Mouse (Mus musculus): ENCODE measurements around the gene Pik3r2. TPM values are rescaled to one million over a fixed set of nuclear protein-coding genes. Genes with fewer than 3 reads are reported as not detected.
A peak's percentile ranks its signal among the peaks of the same experiment; 100 is the strongest.

The Pik3r2 gene
- total RNA-seq, 2 experiments from 2014 or later: 23.0 to 27.9 TPM

- intact Hi-C loops (cut with DNase I; ENCODE audit: low total_unique reads): no loop called here
- no peak for DNase-seq
These were observed 10.0 kb upstream of the Pik3r2 start for GRCm38 (mm10) chr8:70786291-70787050.

- no peak for DNase-seq
- intact Hi-C loops (cut with DNase I; ENCODE audit: low total_unique reads): no loop called here
These were observed 3.6 kb upstream of the Pik3r2 start for GRCm38 (mm10) chr8:70780093-70780492.

GRCm38 (mm10) chr8:70775851-70776495, 540 bp downstream of the Pik3r2 start:
- no peak for DNase-seq

GRCm38 (mm10) chr8:70775227-70775626, 1.3 kb downstream of the Pik3r2 start:
- intact Hi-C loops (cut with DNase I; ENCODE audit: low total_unique reads): no loop called here
- DNase-seq: no peak

More at GRCm38 (mm10) chr8:70775851-70776495, 540 bp downstream of the Pik3r2 start:
- intact Hi-C loops (cut with DNase I; ENCODE audit: low total_unique reads): no loop called here

GRCm38 (mm10) chr8:70774740-70775139, 1.8 kb downstream of the Pik3r2 start:
- DNase-seq: no peak
- intact Hi-C loops (cut with DNase I; ENCODE audit: low total_unique reads): loop anchor here (5.0 kb wide), 1 partner anchor 33 kb away; the partner anchor contains the start of genes Il12rb1 and Mast3

GRCm38 (mm10) chr8:70773833-70774232, 2.7 kb downstream of the Pik3r2 start:
- intact Hi-C loops (cut with DNase I; ENCODE audit: low total_unique reads): loop anchor here (5.0 kb wide), 1 partner anchor 33 kb away; the partner anchor contains the start of genes Il12rb1 and Mast3
- DNase-seq: peak; percentile 95

GRCm38 (mm10) chr8:70773410-70773809, 3.1 kb downstream of the Pik3r2 start:
- DNase-seq: no peak
- intact Hi-C loops (cut with DNase I; ENCODE audit: low total_unique reads): loop anchor here (5.0 kb wide), 1 partner anchor 34 kb away; the partner anchor contains the start of genes Il12rb1 and Mast3

- intact Hi-C loops (cut with DNase I; ENCODE audit: low total_unique reads): loop anchor here (5.0 kb wide), 1 partner anchor 34 kb away; the partner anchor contains the start of genes Il12rb1 and Mast3
- no peak for DNase-seq
These were observed 3.6 kb downstream of the Pik3r2 start for GRCm38 (mm10) chr8:70772890-70773289.

- intact Hi-C loops (cut with DNase I; ENCODE audit: low total_unique reads): loop anchor here (5.0 kb wide), 1 partner anchor 35 kb away; the partner anchor contains the start of genes Il12rb1 and Mast3
- no peak for DNase-seq
These were observed 4.4 kb downstream of the Pik3r2 start for GRCm38 (mm10) chr8:70772075-70772474.

GRCm38 (mm10) chr8:70771217-70771616, 5.3 kb downstream of the Pik3r2 start:
- intact Hi-C loops (cut with DNase I; ENCODE audit: low total_unique reads): loop anchor here (5.0 kb wide), 1 partner anchor 36 kb away; the partner anchor contains the start of genes Il12rb1 and Mast3
- DNase-seq: no peak

GRCm38 (mm10) chr8:70770748-70771147, 5.8 kb downstream of the Pik3r2 start:
- no peak for DNase-seq
- intact Hi-C loops (cut with DNase I; ENCODE audit: low total_unique reads): loop anchor here (5.0 kb wide), 1 partner anchor 37 kb away; the partner anchor contains the start of genes Il12rb1 and Mast3

- intact Hi-C loops (cut with DNase I; ENCODE audit: low total_unique reads): loop anchor here (5.0 kb wide), 2 partner anchors 37 to 43 kb away; partner anchors contain the start of genes Il12rb1 and Mast3
These were observed 6.7 kb downstream of the Pik3r2 start for GRCm38 (mm10) chr8:70769858-70770257.

GRCm38 (mm10) chr8:70769359-70769758, 7.2 kb downstream of the Pik3r2 start:
- intact Hi-C loops (cut with DNase I; ENCODE audit: low total_unique reads): loop anchor here (5.0 kb wide), 1 partner anchor 42 kb away; no protein-coding TSS in a partner anchor
- peak; percentile 95 for DNase-seq

More at GRCm38 (mm10) chr8:70769858-70770257, 6.7 kb downstream of the Pik3r2 start:
- no peak for DNase-seq

- intact Hi-C loops (cut with DNase I; ENCODE audit: low total_unique reads): loop anchor here (5.0 kb wide), 1 partner anchor 42 kb away; no protein-coding TSS in a partner anchor
- DNase-seq: no peak
These were observed 7.6 kb downstream of the Pik3r2 start for GRCm38 (mm10) chr8:70768956-70769355.

GRCm38 (mm10) chr8:70768231-70768776, 8.2 kb downstream of the Pik3r2 start:
- DNase-seq: no peak
- intact Hi-C loops (cut with DNase I; ENCODE audit: low total_unique reads): loop anchor here (5.0 kb wide), 1 partner anchor 41 kb away; no protein-coding TSS in a partner anchor

- DNase-seq: no peak
- intact Hi-C loops (cut with DNase I; ENCODE audit: low total_unique reads): loop anchor here (5.0 kb wide), 1 partner anchor 40 kb away; no protein-coding TSS in a partner anchor
These were observed 9.0 kb downstream of the Pik3r2 start for GRCm38 (mm10) chr8:70767503-70767902.

GRCm38 (mm10) chr8:70766571-70767440, 9.7 kb downstream of the Pik3r2 start:
- peak; percentile 71 for DNase-seq
- intact Hi-C loops (cut with DNase I; ENCODE audit: low total_unique reads): loop anchor here (5.0 kb wide), 1 partner anchor 40 kb away; no protein-coding TSS in a partner anchor

GRCm38 (mm10) chr8:70765838-70766570, 10.5 kb downstream of the Pik3r2 start:
- intact Hi-C loops (cut with DNase I; ENCODE audit: low total_unique reads): loop anchor here (5.0 kb wide), 1 partner anchor 39 kb away; no protein-coding TSS in a partner anchor
- no peak for DNase-seq

Measured in gastrocnemius, postnatal 14 days (tissue).